Mouse (Mus musculus) heart, adult 11 months (tissue): ENCODE measurements around the gene Pafah1b1.

Source experiments
- DNase-seq: peaks from one replicate; pipeline ENCODE4 v3.0.0; 2022

The Pafah1b1 gene

GRCm38 (mm10) chr11:74720668-74721067, 3.8 kb downstream of the Pafah1b1 start:
- peak; percentile 46 for DNase-seq

DNA sequence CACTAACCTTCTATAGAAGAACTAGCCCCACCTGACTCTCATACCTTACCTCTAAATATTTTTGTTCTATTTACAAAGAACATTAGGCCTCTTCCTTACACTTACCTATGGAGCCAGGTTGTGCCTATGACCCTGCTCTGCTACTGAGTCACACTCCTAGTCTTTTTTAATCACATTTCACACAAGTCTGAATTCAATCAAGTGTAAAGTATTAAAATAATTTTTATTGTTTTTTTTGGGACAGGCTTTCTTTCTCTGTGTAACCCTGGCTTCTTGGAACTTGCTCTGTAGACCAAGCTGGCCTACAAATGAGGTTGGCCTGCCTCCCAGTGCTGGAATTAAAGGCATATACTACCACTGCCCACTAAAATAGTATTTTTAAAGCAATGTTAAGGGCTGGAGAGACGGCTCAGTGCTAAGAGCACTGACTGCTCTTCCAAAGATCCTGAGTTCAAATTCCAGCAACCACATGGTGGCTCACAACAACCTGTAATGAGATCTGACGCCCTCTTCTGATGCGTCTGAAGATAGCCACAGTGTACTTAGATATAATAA, 8.4 kb downstream of the Pafah1b1 start:
- DNase-seq, result peak; percentile 82

GRCm38 (mm10) chr11:74710671-74711070, 13.8 kb downstream of the Pafah1b1 start:
- peak; percentile 70 for DNase-seq

DNA sequence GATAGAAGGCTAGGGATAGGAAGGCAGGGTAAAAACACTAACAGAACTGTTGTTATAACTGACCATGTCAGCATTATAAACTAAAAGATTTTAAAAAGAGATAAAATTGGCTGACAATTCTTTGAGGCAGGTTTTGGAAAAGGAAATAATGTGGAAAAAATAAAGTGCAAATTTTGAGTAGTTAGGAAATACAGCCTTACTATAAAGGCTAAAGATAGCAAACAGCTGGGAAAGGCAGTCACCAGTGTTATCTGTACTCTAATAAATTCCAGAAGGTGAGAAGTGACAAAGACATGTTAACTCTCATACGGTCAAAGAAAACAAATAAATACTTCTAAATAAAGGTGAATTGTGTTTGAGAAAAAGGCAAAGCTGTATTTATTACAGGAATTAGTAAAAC, 15.7 kb downstream of the Pafah1b1 start:
- DNase-seq, result no peak

DNA sequence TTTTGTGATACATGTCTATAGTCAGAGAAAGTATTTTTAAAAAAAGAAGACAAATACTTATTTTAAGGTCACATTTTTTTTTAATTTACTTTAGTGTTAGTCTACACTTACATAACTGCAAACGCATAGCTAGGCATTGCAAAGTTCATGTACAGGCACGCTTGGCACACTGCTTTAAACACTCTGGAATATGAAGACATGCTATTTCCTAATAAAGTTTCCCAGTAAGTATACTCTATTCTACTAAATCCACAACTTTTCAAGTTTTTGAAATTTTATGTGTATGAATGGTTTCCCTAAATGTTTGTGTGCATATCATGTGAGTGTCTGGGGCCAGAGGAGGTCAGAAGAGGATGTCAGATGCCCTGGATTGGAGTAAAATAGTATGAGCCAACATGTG, 20.4 kb downstream of the Pafah1b1 start:
- DNase-seq, result no peak

DNA sequence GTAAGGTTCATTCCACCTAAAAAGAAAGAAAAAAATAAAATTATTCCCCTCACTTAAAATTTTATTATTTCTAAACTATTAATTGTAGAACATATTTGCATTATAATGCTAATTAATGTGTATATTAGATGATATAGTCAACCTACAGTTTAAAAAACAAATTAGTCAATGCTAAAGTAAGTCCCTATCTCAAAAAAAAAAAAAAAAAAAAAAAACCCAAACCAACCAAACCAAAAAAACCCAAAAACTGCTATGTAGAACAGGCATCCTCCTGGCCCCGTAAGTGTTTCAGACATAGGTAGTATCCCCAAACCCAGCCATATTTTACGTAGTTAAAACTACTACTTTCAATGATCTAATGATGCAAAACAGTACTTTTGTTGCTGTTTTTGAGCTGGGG, 25.0 kb downstream of the Pafah1b1 start:
- no peak for DNase-seq

- no peak for DNase-seq
These were observed 32.3 kb downstream of the Pafah1b1 start for GRCm38 (mm10) chr11:74692151-74692550.

GRCm38 (mm10) chr11:74675156-74675555, 49.3 kb downstream of the Pafah1b1 start:
- DNase-seq, result peak; percentile 67

DNA sequence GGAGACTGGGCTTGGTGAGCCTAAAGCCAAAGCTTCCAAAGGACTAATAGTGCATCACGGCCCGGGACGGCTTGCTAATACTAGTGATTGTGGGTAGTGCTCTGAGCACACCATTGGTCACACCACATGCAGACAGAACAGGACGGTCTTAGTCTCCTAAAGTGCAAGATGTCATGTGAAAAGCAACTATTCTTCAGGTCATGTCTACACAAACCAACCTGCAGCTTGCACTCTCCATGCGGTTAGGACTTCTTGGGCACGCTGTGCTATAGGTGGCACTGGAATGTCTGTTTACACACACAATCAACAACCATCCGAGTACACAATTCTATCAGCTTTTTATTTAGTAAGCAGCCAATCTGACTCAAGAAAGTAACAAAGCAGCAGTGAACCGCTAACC, 49.8 kb downstream of the Pafah1b1 start:
- DNase-seq, result peak; percentile 82

DNA sequence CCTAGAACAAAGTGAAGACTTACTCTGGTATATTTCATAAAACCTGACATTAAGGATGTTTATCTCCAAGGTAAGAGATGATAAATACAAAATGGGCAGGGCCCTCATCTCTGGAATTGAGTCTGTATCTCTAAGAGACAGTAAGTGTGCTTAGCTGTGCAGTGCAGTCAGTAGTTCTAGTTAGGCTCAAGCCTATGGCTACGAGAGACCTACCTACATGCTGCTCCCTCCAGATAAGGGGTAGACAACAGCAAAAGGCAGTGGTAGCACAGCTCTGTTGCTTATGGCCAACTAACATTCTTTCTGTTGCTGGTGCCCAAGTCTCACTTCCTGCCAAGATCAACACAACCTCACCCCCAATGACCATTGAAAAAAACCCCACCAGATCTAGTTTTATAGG, 50.9 kb downstream of the Pafah1b1 start:
- peak; percentile 80 for DNase-seq

GRCm38 (mm10) chr11:74672901-74673513, 51.5 kb downstream of the Pafah1b1 start:
- DNase-seq, result peak; percentile 68

DNA sequence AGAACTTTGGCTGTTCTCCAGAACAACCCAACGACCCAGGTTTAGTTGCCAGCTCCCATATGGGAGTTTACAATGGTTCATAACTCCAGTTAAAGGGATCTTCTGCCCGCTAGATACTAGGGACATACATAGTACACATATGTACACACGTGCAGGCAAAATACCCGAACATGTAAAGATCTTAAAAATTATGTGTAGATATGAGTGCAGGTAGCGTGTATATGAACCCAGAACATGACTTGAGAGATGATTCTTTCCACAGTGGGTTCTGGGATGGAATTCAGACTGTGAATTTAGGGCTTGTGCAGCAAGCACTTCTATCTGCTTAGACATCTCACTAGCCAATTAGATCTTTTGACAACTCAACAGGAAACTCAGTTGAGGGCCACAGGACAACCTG, 52.6 kb downstream of the Pafah1b1 start:
- peak; percentile 64 for DNase-seq

GRCm38 (mm10) chr11:74671013-74671412, 53.5 kb downstream of the Pafah1b1 start:
- DNase-seq, result peak; percentile 52

DNA sequence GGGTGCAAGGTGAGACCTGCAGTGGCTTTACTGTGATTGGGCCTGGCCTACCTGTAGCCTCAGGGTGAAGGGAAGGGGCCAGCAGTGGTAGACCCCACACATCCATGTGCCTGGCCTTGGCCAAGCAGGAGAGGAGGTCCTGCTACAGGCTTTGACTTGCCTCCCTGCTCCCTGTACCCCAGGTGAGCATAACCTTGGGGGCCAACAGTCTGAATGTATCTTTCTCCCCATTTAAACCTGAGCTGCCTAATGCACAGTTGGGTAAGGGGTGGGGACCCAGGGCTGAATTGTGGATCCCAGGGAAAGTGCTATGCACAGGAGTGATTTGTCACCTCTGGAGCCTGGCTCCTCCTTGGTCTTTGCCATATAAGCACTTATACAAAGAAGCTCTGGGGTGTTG, 54.3 kb downstream of the Pafah1b1 start:
- DNase-seq, result peak; percentile 86

GRCm38 (mm10) chr11:74668971-74669370, 55.5 kb downstream of the Pafah1b1 start:
- DNase-seq, result peak; percentile 83

- peak; percentile 65 for DNase-seq
These were observed 56.0 kb downstream of the Pafah1b1 start for GRCm38 (mm10) chr11:74668466-74668865.

- DNase-seq, result peak; percentile 86
These were observed 56.9 kb downstream of the Pafah1b1 start for GRCm38 (mm10) chr11:74667582-74668010.

DNA sequence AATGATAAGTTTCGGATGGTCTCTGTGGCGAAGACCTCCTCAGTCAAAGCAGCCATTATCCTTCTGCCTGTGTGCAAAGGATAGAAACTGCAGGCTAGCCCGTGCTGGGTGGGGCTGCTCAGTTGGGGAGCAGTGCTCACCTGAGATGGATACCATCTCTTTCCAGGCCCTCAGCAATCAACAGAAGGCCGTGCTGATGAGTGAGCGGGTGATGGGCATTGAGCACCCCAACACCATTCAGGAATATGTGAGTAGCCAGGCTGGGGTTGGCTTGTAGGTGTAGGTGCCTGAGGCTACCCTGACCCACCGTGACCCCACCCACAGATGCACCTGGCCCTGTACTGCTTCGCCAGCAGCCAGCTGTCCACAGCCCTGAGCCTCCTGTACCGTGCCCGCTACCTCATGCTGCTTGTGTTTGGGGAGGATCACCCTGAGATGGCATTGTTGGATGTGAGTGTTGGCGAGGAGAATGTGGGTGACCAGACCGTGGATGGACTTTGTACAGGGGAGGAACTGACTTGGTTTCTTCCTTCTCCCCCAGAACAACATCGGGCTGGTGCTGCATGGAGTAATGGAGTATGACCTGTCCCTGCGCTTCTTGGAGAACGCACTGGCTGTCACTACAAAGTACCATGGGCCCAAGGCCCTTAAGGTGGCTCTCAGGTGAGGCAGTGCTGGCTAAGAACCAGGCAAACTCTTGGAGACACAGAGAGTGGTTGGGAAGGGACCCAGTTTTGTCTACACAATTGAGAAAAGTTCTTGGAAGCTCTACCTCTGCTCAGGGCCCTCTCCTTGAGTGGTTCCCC, 57.5 kb downstream of the Pafah1b1 start:
- DNase-seq, result peak; percentile 88

DNA sequence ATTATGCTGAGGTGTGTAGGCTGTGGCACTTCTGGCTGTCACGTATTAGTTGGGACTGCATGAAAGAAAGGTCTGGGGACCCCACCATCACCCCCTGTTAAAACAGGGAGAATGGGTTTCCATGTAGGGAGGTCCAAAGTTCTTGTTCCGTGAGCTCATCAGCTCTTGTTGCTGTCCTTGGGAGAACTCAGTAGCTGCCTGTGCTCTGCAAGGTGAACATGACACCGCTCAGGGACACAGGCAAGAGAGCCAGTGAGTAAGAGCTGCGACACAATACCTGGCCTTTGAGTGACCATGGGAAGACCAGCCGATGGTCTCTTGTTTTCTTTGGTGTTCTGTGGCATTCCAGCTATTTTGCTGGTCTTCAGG, 58.2 kb downstream of the Pafah1b1 start:
- peak; percentile 83 for DNase-seq

DNA sequence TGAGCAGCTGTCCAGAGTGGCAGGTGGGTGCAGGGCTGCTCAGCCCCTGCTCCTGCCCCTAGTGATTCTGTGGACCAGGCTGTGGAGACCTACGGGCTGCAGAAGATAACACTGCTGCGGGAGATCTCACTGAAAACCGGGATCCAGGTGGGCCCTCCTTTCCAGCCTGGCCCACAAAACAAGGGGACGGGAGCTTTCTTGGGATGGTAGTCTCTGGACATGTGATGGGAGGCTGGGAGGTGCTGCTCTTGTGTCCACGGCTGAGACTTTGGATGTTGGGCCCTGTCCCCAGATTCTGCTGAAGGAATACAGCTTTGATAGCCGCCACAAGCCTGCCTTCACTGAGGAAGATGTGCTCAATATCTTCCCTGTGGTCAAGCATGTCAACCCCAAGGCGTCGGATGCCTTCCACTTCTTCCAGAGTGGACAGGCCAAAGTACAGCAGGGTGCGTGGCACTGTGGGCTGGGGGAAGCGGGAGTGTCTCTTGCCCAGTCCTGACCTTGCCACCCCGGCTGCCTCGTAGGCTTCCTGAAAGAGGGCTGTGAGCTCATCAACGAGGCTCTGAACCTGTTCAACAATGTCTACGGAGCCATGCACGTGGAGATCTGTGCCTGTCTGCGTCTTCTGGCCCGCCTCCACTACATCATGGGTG, 58.7 kb downstream of the Pafah1b1 start:
- peak; percentile 85 for DNase-seq

DNA sequence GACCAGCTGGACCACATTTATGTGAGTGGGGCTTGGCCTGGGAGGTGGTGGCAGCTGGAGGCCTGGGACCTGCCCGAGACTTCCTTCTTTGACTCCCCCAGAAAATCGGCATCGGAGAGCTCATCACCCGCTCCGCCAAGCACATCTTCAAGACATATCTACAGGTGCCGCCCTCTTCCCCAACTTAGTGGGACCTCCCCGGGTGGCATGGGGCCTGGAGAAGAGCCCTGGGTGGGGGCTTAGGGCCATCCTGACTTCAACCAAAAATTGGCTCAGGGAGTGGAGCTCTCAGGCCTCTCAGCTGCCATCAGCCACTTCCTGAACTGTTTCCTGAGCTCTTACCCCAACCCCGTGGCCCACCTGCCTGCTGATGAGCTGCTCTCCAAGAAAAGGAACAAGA, 59.6 kb downstream of the Pafah1b1 start:
- peak; percentile 88 for DNase-seq

GRCm38 (mm10) chr11:74664279-74664678, 60.2 kb downstream of the Pafah1b1 start:
- DNase-seq, result no peak

DNA sequence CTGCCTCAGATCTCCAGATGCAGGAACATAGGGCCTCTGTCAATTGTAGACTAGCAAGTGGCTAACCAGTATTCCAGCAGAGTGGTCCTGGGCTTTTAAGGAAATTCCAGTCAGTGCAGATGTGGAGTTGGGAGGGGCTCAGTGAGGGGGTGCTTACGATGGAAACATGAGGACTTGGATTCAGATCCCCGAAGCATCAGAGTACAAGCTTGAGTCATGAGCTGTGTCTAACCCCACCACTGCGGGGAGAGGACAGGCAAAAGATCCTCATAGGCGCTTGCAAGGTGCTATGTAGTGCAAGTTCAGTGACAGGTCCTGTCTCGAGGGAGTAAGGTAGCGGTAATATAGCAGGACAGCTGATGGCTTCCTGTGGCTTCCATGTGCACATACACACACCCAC, 62.2 kb downstream of the Pafah1b1 start:
- no peak for DNase-seq

- peak; percentile 85 for DNase-seq
These were observed 62.8 kb downstream of the Pafah1b1 start for GRCm38 (mm10) chr11:74661641-74662040.
